Mouse (Mus musculus) lung, embryonic 16.5 days (tissue): Measurements from ENCODE around the gene Bcor. TPM values are rescaled to one million over a fixed set of nuclear protein-coding genes. Genes with fewer than 3 reads are reported as not detected.
A peak's percentile ranks its signal among the peaks of the same experiment; 100 is the strongest.

Source experiments
- ATAC-seq: fragments of 200-750 bp; cut with Nextera tagmentation; 2 replicates; pipeline ENCODE4 v1.8.0; 2017; ENCODE audit warnings: low read depth, mild to moderate bottlenecking, moderate library complexity
- H3K27ac ChIP-seq: fragments of 300-500 bp; sonication (generic); 2 replicates; pipeline ENCODE4 v1.5.1; 2014; ENCODE audit warnings: mild to moderate bottlenecking, control low read depth, low read length
- H3K27me3 ChIP-seq: fragments of 300-500 bp; sonication (generic); 2 replicates; pipeline ENCODE4 v1.6.1; 2014; ENCODE audit warnings: low read depth, low read length, mixed read lengths; ENCODE audit not compliant: control insufficient read depth, insufficient read depth
- H3K36me3 ChIP-seq: fragments of 300-500 bp; sonication (generic); 2 replicates; pipeline ENCODE4 v1.6.1; 2014; ENCODE audit warnings: low read length; ENCODE audit not compliant: control insufficient read depth, insufficient read depth
- H3K4me1 ChIP-seq: fragments of 300-500 bp; sonication (generic); replicated peaks from 2 replicates; pipeline ENCODE4 v1.6.1; 2014; ENCODE audit warnings: low read length, mixed read lengths; ENCODE audit not compliant: control insufficient read depth, insufficient read depth
- H3K4me2 ChIP-seq: fragments of 300-500 bp; sonication (generic); 2 replicates; pipeline ENCODE4 v1.6.1; 2014; ENCODE audit warnings: low read depth, low read length, control low read depth
- H3K4me3 ChIP-seq: fragments of 300-500 bp; sonication (generic); 2 replicates; pipeline ENCODE4 v1.5.1; 2014; ENCODE audit warnings: mild to moderate bottlenecking, low read length, control low read depth
- H3K9ac ChIP-seq: fragments of 300-500 bp; sonication (generic); 2 replicates; pipeline ENCODE4 v1.6.1; 2014; ENCODE audit warnings: low read length, control low read depth
- H3K9me3 ChIP-seq: fragments of 300-500 bp; sonication (generic); 2 replicates; pipeline ENCODE4 v1.6.1; 2016; ENCODE audit warnings: low read length; ENCODE audit not compliant: control insufficient read depth
- WGBS: fragments of 180-500 bp; shearing (Covaris S2); extraction: QIAGEN DNeasy Blood & Tissue Kit; methylation state at CpG from one replicate; pipeline ENCODE4 v1.1.7; 2014; 5-methylcytosine and 5-hydroxymethylcytosine counted together
- polyA plus RNA-seq: library from polyadenylated mRNA; unstranded; fragments of >200 nt; fragmentation: Nextera tagmentation; extraction: Ambion mirVana; gene quantifications from 2 replicates; pipeline ENCODE4 v1.2.1, GENCODE M21; 2015

Gene Bcor
- polyA plus RNA-seq, 1 experiment from 2014 or later, result 19.7 TPM

- Histone ChIP-seq H3K27ac (no peak overlapping the region), H3K4me2 (no peak overlapping the region), H3K36me3 (no peaks in the 10 kb centered on the region), H3K4me3 (no peak overlapping the region), H3K9me3 (no peaks in the 10 kb centered on the region), H3K9ac (peak overlapping the region; percentile 2; the same call in 1 of the 2 replicates), H3K4me1 (peaks cover 69% of the 10 kb centered on the region), H3K27me3 (peaks cover 17% of the 10 kb centered on the region)
- WGBS, result 29% methylated on average over 6 of the region's 6 CpGs
- no peak for ATAC-seq
Measured at GRCm38 (mm10) chrX:12067031-12067430, 93.1 kb downstream of the Bcor start.

- no peak overlapping the region for H3K4me3 ChIP-seq
- peaks cover 17% of the 10 kb centered on the region for H3K27me3 ChIP-seq
- H3K27ac ChIP-seq, result no peak overlapping the region
- no peaks in the 10 kb centered on the region for H3K9me3 ChIP-seq
- ATAC-seq, result no peak
- H3K9ac ChIP-seq, result no peak overlapping the region
- H3K4me1 ChIP-seq, result peaks cover 57% of the 10 kb centered on the region
- whole genome bisulfite sequencing, result 22% methylated on average over 9 of the region's 9 CpGs
- no peaks in the 10 kb centered on the region for H3K36me3 ChIP-seq
- no peak overlapping the region for H3K4me2 ChIP-seq
Measured at GRCm38 (mm10) chrX:12065782-12066181, 94.4 kb downstream of the Bcor start.

GRCm38 (mm10) chrX:12062932-12063260 is 97.3 kb downstream of the Bcor start:
- H3K4me1 ChIP-seq, result peaks cover 37% of the 10 kb centered on the region
- 48% methylated on average over 6 of the region's 6 CpGs for WGBS
- no peak for ATAC-seq
- no peaks in the 10 kb centered on the region for H3K9me3 ChIP-seq
- H3K27ac ChIP-seq, result no peak overlapping the region
- no peak overlapping the region for H3K4me2 ChIP-seq
- H3K36me3 ChIP-seq, result 0 out of 2 replicates have a peak, but pooled peaks cover 4% of the 10 kb centered on the region
- no peak overlapping the region for H3K9ac ChIP-seq
- H3K27me3 ChIP-seq, result peaks cover 4% of the 10 kb centered on the region
- no peak overlapping the region for H3K4me3 ChIP-seq

- Histone ChIP-seq H3K36me3 (0 out of 2 replicates have a peak, but pooled peaks cover 6% of the 10 kb centered on the region), H3K4me1 (peaks cover 31% of the 10 kb centered on the region), H3K27me3 (no peaks in the 10 kb centered on the region), H3K4me3 (no peak overlapping the region), H3K27ac (no peak overlapping the region), H3K9ac (no peak overlapping the region), H3K9me3 (no peaks in the 10 kb centered on the region), H3K4me2 (no peak overlapping the region)
- no peak for ATAC-seq
- 40% methylated on average over 24 of the region's 24 CpGs for WGBS
Measured at GRCm38 (mm10) chrX:12062121-12062931, 97.8 kb downstream of the Bcor start.

GRCm38 (mm10) chrX:12060848-12061247 is 99.3 kb downstream of the Bcor start:
- 72% methylated on average over 3 of the region's 3 CpGs for WGBS
- no peaks in the 10 kb centered on the region for H3K9me3 ChIP-seq
- no peaks in the 10 kb centered on the region for H3K27me3 ChIP-seq
- peaks cover 16% of the 10 kb centered on the region for H3K4me1 ChIP-seq
- 0 out of 2 replicates have a peak, but pooled peaks cover 8% of the 10 kb centered on the region for H3K36me3 ChIP-seq
- H3K4me2 ChIP-seq, result no peak overlapping the region
- H3K27ac ChIP-seq, result no peak overlapping the region
- ATAC-seq, result no peak
- H3K4me3 ChIP-seq, result no peak overlapping the region
- no peak overlapping the region for H3K9ac ChIP-seq

- no peak overlapping the region for H3K27ac ChIP-seq
- H3K4me1 ChIP-seq, result 0 out of 2 replicates have a peak, but pooled peaks cover 2% of the 10 kb centered on the region
- H3K4me3 ChIP-seq, result no peak overlapping the region
- H3K27me3 ChIP-seq, result no peaks in the 10 kb centered on the region
- H3K4me2 ChIP-seq, result no peak overlapping the region
- H3K9ac ChIP-seq, result no peak overlapping the region
- H3K9me3 ChIP-seq, result no peaks in the 10 kb centered on the region
- H3K36me3 ChIP-seq, result peaks cover 13% of the 10 kb centered on the region
- ATAC-seq, result no peak
- 76% methylated on average over 11 of the region's 11 CpGs for WGBS
Measured at GRCm38 (mm10) chrX:12057210-12057609, 102.9 kb downstream of the Bcor start.

- no peaks in the 10 kb centered on the region for H3K27me3 ChIP-seq
- H3K36me3 ChIP-seq, result peaks cover 9% of the 10 kb centered on the region
- no peak overlapping the region for H3K4me3 ChIP-seq
- no peak overlapping the region for H3K4me2 ChIP-seq
- WGBS, result 57% methylated on average over 9 of the region's 9 CpGs
- no peak overlapping the region for H3K9ac ChIP-seq
- H3K9me3 ChIP-seq, result no peaks in the 10 kb centered on the region
- no peak overlapping the region for H3K27ac ChIP-seq
- peak; percentile 89 for ATAC-seq
- H3K4me1 ChIP-seq, result peaks cover 8% of the 10 kb centered on the region
Measured at GRCm38 (mm10) chrX:12053315-12053914, 106.7 kb downstream of the Bcor start.

GRCm38 (mm10) chrX:12052651-12053050 is 107.5 kb downstream of the Bcor start:
- Histone ChIP-seq H3K4me2 (no peak overlapping the region), H3K4me3 (no peak overlapping the region), H3K27me3 (no peaks in the 10 kb centered on the region), H3K36me3 (peaks cover 7% of the 10 kb centered on the region), H3K4me1 (peaks cover 15% of the 10 kb centered on the region), H3K9me3 (no peaks in the 10 kb centered on the region), H3K9ac (no peak overlapping the region), H3K27ac (no peak overlapping the region)
- no peak for ATAC-seq
- 95% methylated on average over 1 of the region's 1 CpGs for WGBS

- no peak overlapping the region for H3K27ac ChIP-seq
- ATAC-seq, result no peak
- peaks cover 16% of the 10 kb centered on the region for H3K4me1 ChIP-seq
- H3K27me3 ChIP-seq, result no peaks in the 10 kb centered on the region
- no peak overlapping the region for H3K4me2 ChIP-seq
- H3K4me3 ChIP-seq, result no peak overlapping the region
- no peaks in the 10 kb centered on the region for H3K9me3 ChIP-seq
- WGBS, result 29% methylated on average over 11 of the region's 11 CpGs
- peaks cover 7% of the 10 kb centered on the region; the same call in 1 of the 2 replicates for H3K36me3 ChIP-seq
- H3K9ac ChIP-seq, result no peak overlapping the region
Measured at GRCm38 (mm10) chrX:12048721-12049120, 111.4 kb downstream of the Bcor start.
